Mouse (Mus musculus): Measurements from ENCODE around the gene Smyd2. TPM values are rescaled to one million over a fixed set of nuclear protein-coding genes. Genes with fewer than 3 reads are reported as not detected.

Gene Smyd2
- total and polyA plus RNA-seq, 3 experiments = 140 to 146 TPM; not detected in 1

- Histone ChIP-seq H3K27ac (ENCODE audit: control insufficient read depth, low read depth, low read length) (no peak overlapping the region), H3K4me1 (ENCODE audit: control insufficient read depth in 1 of 2, insufficient read depth in 2 of 2, low read length in 2 of 2) (peaks cover 5 to 13% of the 10 kb centered on the region in 2 experiments), H3K79me2 (ENCODE audit: control insufficient read depth, insufficient read depth, low read length, poor library complexity) (no peaks in the 10 kb centered on the region), H3K9me3 (replicated peaks; ENCODE audit: insufficient read depth, low read length) (no peaks in the 10 kb centered on the region), H3K36me3 (ENCODE audit: control insufficient read depth in 1 of 2, insufficient read depth in 2 of 2, low read length in 2 of 2) (peaks cover 0 to 9% of the 10 kb centered on the region in 2 experiments; a peak in 2 of 4 replicates), H3K9ac (ENCODE audit: control insufficient read depth, low read depth, low read length, poor library complexity, severe bottlenecking) (no peak overlapping the region), H3K27me3 (ENCODE audit: control insufficient read depth in 1 of 2, insufficient read depth in 2 of 2, low read length in 2 of 2) (no peaks in the 10 kb centered on the region), H3K4me3 (ENCODE audit: control insufficient read depth in 1 of 2, insufficient read depth in 1 of 2, low read depth in 2 of 2, low read length in 2 of 2) (no peak overlapping the region)
- no peak for DNase-seq (ENCODE audit: low read depth, low spot score)
- no peak for TF ChIP-seq POLR2A (IDR thresholded peaks at IDR 0.05; ENCODE audit: control insufficient read depth in 1 of 2, insufficient read depth in 1 of 2, low read depth in 1 of 2, low read length in 2 of 2, poor library complexity in 1 of 2)
- peak; percentile 44 for TF ChIP-seq SMC3 (IDR thresholded peaks at IDR 0.05; ENCODE audit: low read depth, low read length)
- no peak for TF ChIP-seq POLR2AphosphoS2 (IDR thresholded peaks at IDR 0.05; ENCODE audit: low read length)
- TF ChIP-seq CTCF (IDR thresholded peaks at IDR 0.05 in 2 of 3, conservative IDR thresholded peaks at IDR 0.05 in 1 of 3; ENCODE audit: control insufficient read depth in 1 of 3, insufficient read depth in 1 of 3, low read depth in 2 of 3, low read length in 3 of 3, poor library complexity in 1 of 3, severe bottlenecking in 1 of 3) = peak in 2 of 3 experiments; percentile 32 to 36; a peak in 3 of 6 replicates
- TF ChIP-seq USF1 (IDR thresholded peaks at IDR 0.05; ENCODE audit: low read depth, low read length) = no peak
- peak; percentile 17 for TF ChIP-seq RAD21 (IDR thresholded peaks at IDR 0.05; ENCODE audit: low read depth, low read length)
- no peak for TF ChIP-seq USF2 (IDR thresholded peaks at IDR 0.05; ENCODE audit: borderline replicate concordance in 1 of 2, insufficient read depth in 1 of 2, low read depth in 1 of 2, low read length in 2 of 2)
- TF ChIP-seq JUND (IDR thresholded peaks at IDR 0.05; ENCODE audit: low read depth, low read length) = no peak
- TF ChIP-seq POLR2AphosphoS5 (IDR thresholded peaks at IDR 0.05; ENCODE audit: borderline replicate concordance, low read depth, low read length) = no peak
- no peak for TF ChIP-seq NELFE (IDR thresholded peaks at IDR 0.05; ENCODE audit: low read depth, low read length)
These were observed 57.9 kb downstream of the Smyd2 start for GRCm38 (mm10) chr1:189864301-189864700.

- H3K79me2 ChIP-seq (ENCODE audit: control insufficient read depth, insufficient read depth, low read length, poor library complexity) = no peaks in the 10 kb centered on the region
- H3K36me3 ChIP-seq (ENCODE audit: control insufficient read depth in 1 of 2, insufficient read depth in 2 of 2, low read length in 2 of 2) = peaks cover 0 to 8% of the 10 kb centered on the region in 2 experiments; a peak in 2 of 4 replicates
- no peak for DNase-seq (ENCODE audit: low read depth, low spot score)
- TF ChIP-seq ZKSCAN1 (IDR thresholded peaks at IDR 0.05; ENCODE audit: low read depth, low read length) (peak; percentile 99), MAX (IDR thresholded peaks at IDR 0.05; ENCODE audit: low read length) (no peak)
- H3K4me3 ChIP-seq (ENCODE audit: control insufficient read depth in 1 of 2, insufficient read depth in 1 of 2, low read depth in 2 of 2, low read length in 2 of 2) = no peak overlapping the region
- H3K27me3 ChIP-seq (ENCODE audit: control insufficient read depth in 1 of 2, insufficient read depth in 2 of 2, low read length in 2 of 2) = no peaks in the 10 kb centered on the region
- H3K27ac ChIP-seq (ENCODE audit: control insufficient read depth, low read depth, low read length) = no peak overlapping the region
- no peaks in the 10 kb centered on the region for H3K9me3 ChIP-seq (replicated peaks; ENCODE audit: insufficient read depth, low read length)
- H3K9ac ChIP-seq (ENCODE audit: control insufficient read depth, low read depth, low read length, poor library complexity, severe bottlenecking) = no peak overlapping the region
- peaks cover 5 to 13% of the 10 kb centered on the region in 2 experiments for H3K4me1 ChIP-seq (ENCODE audit: control insufficient read depth in 1 of 2, insufficient read depth in 2 of 2, low read length in 2 of 2)
These were observed 58.4 kb downstream of the Smyd2 start for GRCm38 (mm10) chr1:189863727-189864126.

GRCm38 (mm10) chr1:189860942-189861315 lies 61.2 kb downstream of the Smyd2 start:
- no peaks in the 10 kb centered on the region for H3K36me3 ChIP-seq (ENCODE audit: control insufficient read depth in 1 of 2, insufficient read depth in 2 of 2, low read length in 2 of 2)
- no peaks in the 10 kb centered on the region for H3K79me2 ChIP-seq (ENCODE audit: control insufficient read depth, insufficient read depth, low read length, poor library complexity)
- H3K9ac ChIP-seq (ENCODE audit: control insufficient read depth, low read depth, low read length, poor library complexity, severe bottlenecking) = no peak overlapping the region
- TF ChIP-seq MEF2A (IDR thresholded peaks at IDR 0.05; ENCODE audit: extremely low read depth, insufficient replicate concordance, low read depth, low read length, poor library complexity, severe bottlenecking) (no peak), MYC (IDR thresholded peaks at IDR 0.05; ENCODE audit: low read depth, low read length) (no peak), POLR2AphosphoS5 (IDR thresholded peaks at IDR 0.05; ENCODE audit: borderline replicate concordance, low read depth, low read length) (no peak)
- H3K4me3 ChIP-seq (ENCODE audit: control insufficient read depth in 1 of 2, insufficient read depth in 1 of 2, low read depth in 2 of 2, low read length in 2 of 2) = no peak overlapping the region
- no peaks in the 10 kb centered on the region for H3K27me3 ChIP-seq (ENCODE audit: control insufficient read depth in 1 of 2, insufficient read depth in 2 of 2, low read length in 2 of 2)
- H3K27ac ChIP-seq (ENCODE audit: control insufficient read depth, low read depth, low read length) = no peak overlapping the region
- H3K4me1 ChIP-seq (ENCODE audit: control insufficient read depth in 1 of 2, insufficient read depth in 2 of 2, low read length in 2 of 2) = no peaks in the 10 kb centered on the region
- no peaks in the 10 kb centered on the region for H3K9me3 ChIP-seq (replicated peaks; ENCODE audit: insufficient read depth, low read length)
- no peak for DNase-seq (ENCODE audit: low read depth, low spot score)

Measured in MEL (cell line).